Mouse (Mus musculus) kidney, embryonic 15.5 days (tissue): ENCODE measurements at regions not wholly inside any gene's neighbourhood (a gene's known extent, or its start where the extent isn't known, plus 50 kb on each side); places are given as distances from the start of the nearest gene placed in this dataset.

ENCODE experiments used
- ATAC-seq: fragments of 200-750 bp; cut with Nextera tagmentation; replicated peaks from 2 replicates; pipeline ENCODE4 v1.8.0; 2017; ENCODE audit warnings: moderate TSS enrichment; ENCODE audit not compliant: low FRiP score
- H3K27ac ChIP-seq: fragments of 300-500 bp; sonication (generic); 2 replicates; pipeline ENCODE4 v1.5.1; 2015; ENCODE audit warnings: mild to moderate bottlenecking, inconsistent platforms
- H3K27me3 ChIP-seq: fragments of 300-500 bp; sonication (generic); 2 replicates; pipeline ENCODE4 v1.6.1; 2015; ENCODE audit warnings: inconsistent platforms
- H3K36me3 ChIP-seq: fragments of 300-500 bp; sonication (generic); 2 replicates; pipeline ENCODE4 v1.6.1; 2015; ENCODE audit warnings: inconsistent platforms
- H3K4me1 ChIP-seq: fragments of 300-500 bp; sonication (generic); 2 replicates; pipeline ENCODE4 v1.6.1; 2015; ENCODE audit warnings: inconsistent platforms
- H3K4me2 ChIP-seq: fragments of 300-500 bp; sonication (generic); 2 replicates; pipeline ENCODE4 v1.6.1; 2015; ENCODE audit warnings: moderate library complexity, mild to moderate bottlenecking, inconsistent platforms
- H3K4me3 ChIP-seq: fragments of 300-500 bp; sonication (generic); replicated peaks from 2 replicates; pipeline ENCODE4 v1.5.1; 2015; ENCODE audit warnings: mild to moderate bottlenecking, inconsistent platforms
- H3K9ac ChIP-seq: fragments of 300-500 bp; sonication (generic); 2 replicates; pipeline ENCODE4 v1.6.1; 2015; ENCODE audit warnings: mild to moderate bottlenecking, inconsistent platforms
- H3K9me3 ChIP-seq: fragments of 300-500 bp; sonication (generic); replicated peaks from 2 replicates; pipeline ENCODE4 v1.6.1; 2016; ENCODE audit warnings: inconsistent platforms
- WGBS: fragments of 180-500 bp; shearing (Covaris S2); methylation state at CpG from one replicate; pipeline ENCODE4 v1.1.7; 2015; ENCODE audit warnings: mixed read lengths; 5-methylcytosine and 5-hydroxymethylcytosine counted together

- Histone ChIP-seq H3K4me1 (peaks cover 14% of the 10 kb centered on the region), H3K9ac (no peak overlapping the region), H3K36me3 (no peaks in the 10 kb centered on the region), H3K4me2 (no peak overlapping the region), H3K27me3 (peaks cover 29% of the 10 kb centered on the region), H3K9me3 (no peaks in the 10 kb centered on the region), H3K4me3 (no peak overlapping the region), H3K27ac (no peak overlapping the region)
- 17% methylated on average over 8 of the region's 8 CpGs for WGBS
- ATAC-seq, result peak; percentile 95
Measured at GRCm38 (mm10) chr2:109510070-109510979, 164.2 kb upstream of the Bdnf start.

- Histone ChIP-seq H3K36me3 (no peaks in the 10 kb centered on the region), H3K27ac (no peak overlapping the region), H3K27me3 (peaks cover 25% of the 10 kb centered on the region), H3K4me2 (no peak overlapping the region), H3K9me3 (no peaks in the 10 kb centered on the region), H3K4me3 (no peak overlapping the region), H3K9ac (no peak overlapping the region), H3K4me1 (peaks cover 14% of the 10 kb centered on the region)
- WGBS, result 64% methylated on average over 4 of the region's 4 CpGs
- ATAC-seq, result no peak
Measured at GRCm38 (mm10) chr2:109511142-109511541, 163.4 kb upstream of the Bdnf start.

GRCm38 (mm10) chr2:109519261-109519660 is 155.2 kb upstream of the Bdnf start:
- H3K4me3 ChIP-seq, result no peak overlapping the region
- no peaks in the 10 kb centered on the region for H3K4me1 ChIP-seq
- H3K9ac ChIP-seq, result no peak overlapping the region
- no peaks in the 10 kb centered on the region for H3K27me3 ChIP-seq
- H3K36me3 ChIP-seq, result no peaks in the 10 kb centered on the region
- WGBS, result 63% methylated on average over 4 of the region's 4 CpGs
- ATAC-seq, result no peak
- H3K9me3 ChIP-seq, result no peaks in the 10 kb centered on the region
- H3K4me2 ChIP-seq, result no peak overlapping the region
- H3K27ac ChIP-seq, result no peak overlapping the region

DNA sequence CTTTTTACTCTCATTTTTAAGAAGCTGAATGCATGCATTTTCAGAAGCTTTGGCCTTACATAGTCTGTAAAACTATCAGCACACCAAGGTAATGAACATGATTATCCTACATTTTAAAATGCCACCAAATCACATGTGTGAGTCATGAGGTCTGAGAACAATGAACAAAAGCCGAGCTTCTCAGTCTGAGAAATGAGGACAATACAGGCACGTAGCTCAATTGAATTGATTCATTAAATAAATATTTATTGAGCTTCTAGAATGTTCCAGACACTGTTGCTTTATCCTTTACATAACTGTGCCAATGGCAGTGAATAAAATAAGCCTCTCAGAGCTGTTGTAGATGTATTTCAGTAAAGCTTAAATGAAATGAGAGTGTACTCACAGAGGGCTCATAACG is 154.0 kb upstream of the Bdnf start:
- no peaks in the 10 kb centered on the region for H3K9me3 ChIP-seq
- H3K4me3 ChIP-seq, result no peak overlapping the region
- no peaks in the 10 kb centered on the region for H3K27me3 ChIP-seq
- no peak overlapping the region for H3K27ac ChIP-seq
- 84% methylated on average over 3 of the region's 3 CpGs for WGBS
- ATAC-seq, result no peak
- no peaks in the 10 kb centered on the region for H3K4me1 ChIP-seq
- no peaks in the 10 kb centered on the region for H3K36me3 ChIP-seq
- no peak overlapping the region for H3K9ac ChIP-seq
- no peak overlapping the region for H3K4me2 ChIP-seq

DNA sequence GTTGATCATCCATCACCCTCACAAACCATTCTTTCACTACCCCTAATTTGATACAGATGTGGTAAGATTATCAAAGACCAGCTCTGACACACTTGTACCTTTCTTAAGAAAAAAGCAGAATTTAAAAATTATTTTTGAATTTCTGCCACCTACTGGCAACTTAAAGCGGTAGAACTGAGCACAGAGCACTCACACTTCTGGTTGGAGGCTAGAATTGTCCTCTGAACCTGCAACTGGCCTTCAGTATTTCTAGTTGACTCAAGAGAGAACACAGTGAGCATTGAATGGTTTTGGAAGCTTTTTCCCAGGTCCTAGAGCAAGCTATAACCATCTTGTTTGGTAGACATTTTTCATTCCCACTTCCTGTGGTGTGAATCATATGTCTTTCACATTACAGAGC is 135.0 kb upstream of the Bdnf start:
- H3K9ac ChIP-seq, result no peak overlapping the region
- no peaks in the 10 kb centered on the region for H3K27me3 ChIP-seq
- H3K36me3 ChIP-seq, result no peaks in the 10 kb centered on the region
- no peaks in the 10 kb centered on the region for H3K9me3 ChIP-seq
- H3K4me3 ChIP-seq, result no peak overlapping the region
- no peak overlapping the region for H3K27ac ChIP-seq
- H3K4me2 ChIP-seq, result no peak overlapping the region
- ATAC-seq, result no peak
- WGBS, result 81% methylated on average over 1 of the region's 1 CpGs
- no peaks in the 10 kb centered on the region for H3K4me1 ChIP-seq

- Histone ChIP-seq H3K4me1 (no peaks in the 10 kb centered on the region), H3K9ac (no peak overlapping the region), H3K9me3 (no peaks in the 10 kb centered on the region), H3K36me3 (no peaks in the 10 kb centered on the region), H3K27ac (no peak overlapping the region), H3K4me3 (no peak overlapping the region), H3K27me3 (no peaks in the 10 kb centered on the region), H3K4me2 (no peak overlapping the region)
- ATAC-seq, result no peak
- 94% methylated on average over 7 of the region's 7 CpGs for WGBS
Measured at GRCm38 (mm10) chr2:109546486-109547115, 127.9 kb upstream of the Bdnf start.

GRCm38 (mm10) chr2:109554644-109555043 is 119.9 kb upstream of the Bdnf start:
- no peaks in the 10 kb centered on the region for H3K27me3 ChIP-seq
- ATAC-seq, result no peak
- no peaks in the 10 kb centered on the region for H3K36me3 ChIP-seq
- no peak overlapping the region for H3K27ac ChIP-seq
- WGBS, result 71% methylated on average over 6 of the region's 6 CpGs
- no peak overlapping the region for H3K4me3 ChIP-seq
- no peak overlapping the region for H3K9ac ChIP-seq
- H3K4me1 ChIP-seq, result no peaks in the 10 kb centered on the region
- no peaks in the 10 kb centered on the region; the same call in 1 of the 2 replicates for H3K9me3 ChIP-seq
- H3K4me2 ChIP-seq, result no peak overlapping the region

GRCm38 (mm10) chr2:109559088-109560030 is 115.1 kb upstream of the Bdnf start:
- no peak overlapping the region for H3K27ac ChIP-seq

DNA sequence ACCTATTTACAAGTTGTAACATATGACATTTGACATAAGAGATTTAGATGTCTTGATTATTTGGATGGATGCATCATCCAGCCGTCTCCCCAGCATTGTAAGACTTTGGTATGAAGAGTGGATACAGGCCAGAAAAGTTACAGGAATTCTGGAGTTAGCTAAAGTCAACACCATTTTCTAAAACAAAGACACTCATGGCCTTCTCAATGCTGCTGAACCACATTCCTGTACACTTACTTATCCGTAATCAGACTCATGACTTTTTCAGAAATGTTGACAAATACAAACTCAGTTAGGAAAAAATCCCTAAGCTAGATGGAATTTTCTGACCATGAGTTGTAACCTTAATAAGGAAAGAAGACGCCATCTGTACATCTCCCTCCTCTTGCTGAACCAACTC is 111.5 kb upstream of the Bdnf start:
- Histone ChIP-seq H3K27me3 (no peaks in the 10 kb centered on the region), H3K4me3 (no peak overlapping the region), H3K9ac (no peak overlapping the region), H3K36me3 (no peaks in the 10 kb centered on the region), H3K9me3 (no peaks in the 10 kb centered on the region), H3K4me1 (no peaks in the 10 kb centered on the region), H3K27ac (no peak overlapping the region), H3K4me2 (no peak overlapping the region)
- WGBS, result 83% methylated on average over 3 of the region's 3 CpGs
- ATAC-seq, result no peak

More at GRCm38 (mm10) chr2:109559088-109560030, 115.1 kb upstream of the Bdnf start:
- Histone ChIP-seq H3K4me3 (no peak overlapping the region), H3K4me1 (no peaks in the 10 kb centered on the region), H3K9ac (no peak overlapping the region), H3K36me3 (no peaks in the 10 kb centered on the region), H3K27me3 (no peaks in the 10 kb centered on the region), H3K9me3 (no peaks in the 10 kb centered on the region), H3K4me2 (no peak overlapping the region)
- 68% methylated on average over 9 of the region's 9 CpGs for WGBS
- no peak for ATAC-seq

- H3K9me3 ChIP-seq, result no peaks in the 10 kb centered on the region
- H3K27me3 ChIP-seq, result peaks cover 4% of the 10 kb centered on the region; the same call in 1 of the 2 replicates
- H3K9ac ChIP-seq, result no peak overlapping the region
- H3K4me3 ChIP-seq, result no peak overlapping the region
- no peak overlapping the region for H3K27ac ChIP-seq
- no peak overlapping the region for H3K4me2 ChIP-seq
- no peak for ATAC-seq
- H3K4me1 ChIP-seq, result peaks cover 4% of the 10 kb centered on the region; the same call in 1 of the 2 replicates
- no peaks in the 10 kb centered on the region for H3K36me3 ChIP-seq
Measured at GRCm38 (mm10) chr2:109576946-109577345, 97.6 kb upstream of the Bdnf start.

GRCm38 (mm10) chr2:109578870-109579310 is 95.6 kb upstream of the Bdnf start:
- Histone ChIP-seq H3K9me3 (no peaks in the 10 kb centered on the region), H3K27me3 (peaks cover 4% of the 10 kb centered on the region; the same call in 1 of the 2 replicates), H3K4me1 (peaks cover 4% of the 10 kb centered on the region; the same call in 1 of the 2 replicates), H3K9ac (no peak overlapping the region), H3K4me2 (peak overlapping the region; percentile 33), H3K4me3 (no peak overlapping the region), H3K36me3 (no peaks in the 10 kb centered on the region), H3K27ac (no peak overlapping the region)
- ATAC-seq, result peak; percentile 94
- 1% methylated on average over 6 of the region's 6 CpGs for whole genome bisulfite sequencing
